Mouse (Mus musculus) intestine, embryonic 16.5 days (tissue): Measurements from ENCODE around the gene Doxl2. TPM values are rescaled to one million over a fixed set of nuclear protein-coding genes. Genes with fewer than 3 reads are reported as not detected.

Experiments used
- ATAC-seq: fragments of 200-750 bp; cut with Nextera tagmentation; 2 replicates; pipeline ENCODE4 v1.8.0; 2017; ENCODE audit warnings: moderate TSS enrichment, moderate library complexity
- H3K27ac ChIP-seq: fragments of 300-500 bp; sonication (generic); 2 replicates; pipeline ENCODE4 v1.5.1; 2014; ENCODE audit warnings: mild to moderate bottlenecking, low read length
- H3K27me3 ChIP-seq: fragments of 300-500 bp; sonication (generic); replicated peaks from 2 replicates; pipeline ENCODE4 v1.6.1; 2014; ENCODE audit warnings: low read length, control low read depth, mixed read lengths; ENCODE audit not compliant: control insufficient read depth, insufficient read depth
- H3K36me3 ChIP-seq: fragments of 300-500 bp; sonication (generic); 2 replicates; pipeline ENCODE4 v1.6.1; 2014; ENCODE audit warnings: low read length, control low read depth; ENCODE audit not compliant: control insufficient read depth, insufficient read depth
- H3K4me1 ChIP-seq: fragments of 300-500 bp; sonication (generic); 2 replicates; pipeline ENCODE4 v1.6.1; 2014; ENCODE audit warnings: low read length, control low read depth, mixed read lengths; ENCODE audit not compliant: control insufficient read depth, insufficient read depth
- H3K4me2 ChIP-seq: fragments of 300-500 bp; sonication (generic); 2 replicates; pipeline ENCODE4 v1.6.1; 2014; ENCODE audit warnings: low read depth, low read length, control low read depth
- H3K4me3 ChIP-seq: fragments of 300-500 bp; sonication (generic); 2 replicates; pipeline ENCODE4 v1.5.1; 2014; ENCODE audit warnings: mild to moderate bottlenecking, low read length
- H3K9ac ChIP-seq: fragments of 300-500 bp; sonication (generic); 2 replicates; pipeline ENCODE4 v1.6.1; 2014; ENCODE audit warnings: low read depth, low read length
- H3K9me3 ChIP-seq: fragments of 300-500 bp; sonication (generic); 2 replicates; pipeline ENCODE4 v1.6.1; 2016; ENCODE audit warnings: low read length, control low read depth; ENCODE audit not compliant: control insufficient read depth
- WGBS: fragments of 180-500 bp; shearing (Covaris S2); extraction: QIAGEN DNeasy Blood & Tissue Kit; methylation state at CpG from one replicate; pipeline ENCODE4 v1.1.7; 2014; 5-methylcytosine and 5-hydroxymethylcytosine counted together
- polyA plus RNA-seq: library from polyadenylated mRNA; unstranded; fragments of >200 nt; fragmentation: Nextera tagmentation; extraction: Ambion mirVana; gene quantifications from 2 replicates; pipeline ENCODE4 v1.2.1, GENCODE M21; 2015

Doxl2 gene
- polyA plus RNA-seq, 1 experiment from 2014 or later, result not detected

DNA sequence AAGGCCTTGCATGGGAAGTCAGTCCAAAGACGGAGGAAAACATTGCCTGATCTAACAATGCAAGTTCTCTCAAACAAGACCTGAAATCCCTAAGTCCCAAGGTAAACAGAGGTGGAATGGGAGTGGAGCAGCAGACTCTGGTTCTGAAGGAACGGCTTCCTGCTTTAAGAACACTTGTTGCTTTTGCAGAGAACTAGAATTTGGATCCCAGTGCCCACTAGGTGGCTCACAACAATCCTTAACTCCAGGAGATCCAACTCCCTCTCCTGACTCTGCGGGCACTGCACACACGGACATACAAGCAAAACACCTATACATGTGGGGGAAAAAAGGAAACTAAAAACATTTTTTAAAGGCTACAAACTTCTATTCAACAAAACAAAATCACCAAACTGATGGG lies 28.6 kb downstream of the Doxl2 start:
- Histone ChIP-seq H3K4me2 (no peak overlapping the region), H3K27ac (no peak overlapping the region), H3K9ac (no peak overlapping the region), H3K27me3 (no peaks in the 10 kb centered on the region), H3K4me1 (peaks cover 4% of the 10 kb centered on the region; the same call in 1 of the 2 replicates), H3K9me3 (no peaks in the 10 kb centered on the region), H3K36me3 (no peaks in the 10 kb centered on the region), H3K4me3 (no peak overlapping the region)
- no peak for ATAC-seq
- WGBS, result 22% methylated on average over 4 of the region's 4 CpGs

DNA sequence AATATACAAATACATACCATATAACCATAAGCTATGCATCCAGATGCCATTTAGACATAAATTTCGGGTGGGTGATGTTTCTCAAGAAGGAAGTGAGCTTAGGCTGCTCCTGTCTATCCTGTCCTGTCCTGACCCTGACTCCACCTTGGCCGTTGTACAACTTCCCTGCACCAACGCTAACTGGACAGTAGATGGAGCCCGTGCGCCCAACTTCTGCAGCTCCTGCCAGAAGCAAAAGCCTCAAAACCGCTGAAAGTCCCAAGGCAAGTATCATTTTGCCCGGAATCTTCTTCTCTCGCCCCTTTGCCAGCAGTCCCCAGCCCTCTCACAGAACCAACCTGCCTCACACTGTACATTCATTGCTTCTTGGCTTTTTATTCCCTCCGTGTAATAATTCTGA lies 33.2 kb downstream of the Doxl2 start:
- WGBS, result 2% methylated on average over 9 of the region's 9 CpGs
- Histone ChIP-seq H3K9me3 (peaks cover 4% of the 10 kb centered on the region; the same call in 1 of the 2 replicates), H3K4me3 (peak overlapping the region; percentile 45)

DNA sequence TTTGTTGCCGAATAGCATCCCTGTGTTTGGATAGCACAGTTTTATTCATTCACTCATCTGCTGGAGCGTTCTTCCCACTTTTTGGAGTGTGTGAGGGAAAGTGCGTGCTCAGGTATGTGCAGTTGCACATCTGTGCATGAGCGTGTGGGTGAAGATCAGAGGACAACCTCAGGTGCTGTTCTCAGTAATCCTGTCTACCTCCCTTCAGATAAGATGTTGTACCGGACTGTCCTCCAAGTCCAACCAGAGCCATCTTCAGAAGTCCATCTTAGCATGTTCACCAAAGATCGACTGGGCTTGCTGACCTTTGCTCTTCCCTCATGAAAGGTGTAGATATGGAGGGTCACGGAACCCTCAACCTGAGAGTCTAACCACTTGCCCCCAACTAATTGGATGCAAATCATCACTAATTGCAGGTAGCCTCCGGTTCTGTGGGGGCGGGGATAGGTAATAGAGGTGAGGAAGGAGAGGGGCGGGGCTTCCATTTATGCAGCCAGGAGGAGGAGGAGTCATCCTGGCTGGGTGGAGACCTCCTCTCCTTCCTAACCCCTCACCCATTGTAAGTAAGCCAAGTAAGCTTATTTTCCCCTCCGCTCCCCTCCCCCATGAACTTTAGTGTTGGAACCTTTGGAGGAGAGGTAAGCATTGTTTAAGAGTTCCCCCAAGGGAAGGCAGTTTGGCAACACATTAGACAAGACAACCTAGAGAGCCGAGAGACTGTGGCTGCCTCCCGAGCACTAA lies 33.8 kb downstream of the Doxl2 start:
- H3K9ac ChIP-seq, result peak overlapping the region; percentile 17
- no peaks in the 10 kb centered on the region for H3K27me3 ChIP-seq
- peak overlapping the region; percentile 45 for H3K4me3 ChIP-seq
- H3K27ac ChIP-seq, result no peak overlapping the region
- peak overlapping the region; percentile 66 for H3K4me2 ChIP-seq
- no peaks in the 10 kb centered on the region for H3K36me3 ChIP-seq
- peaks cover 9% of the 10 kb centered on the region for H3K4me1 ChIP-seq
- ATAC-seq, result peak; percentile 58; the same call in 1 of the 2 replicates
- H3K9me3 ChIP-seq, result peaks cover 4% of the 10 kb centered on the region; the same call in 1 of the 2 replicates
- 15% methylated on average over 13 of the region's 13 CpGs for WGBS

More for the DNA sequence above, 33.2 kb downstream of the Doxl2 start:
- H3K27ac ChIP-seq, result no peak overlapping the region
- H3K4me1 ChIP-seq, result peaks cover 9% of the 10 kb centered on the region
- H3K36me3 ChIP-seq, result no peaks in the 10 kb centered on the region
- no peaks in the 10 kb centered on the region for H3K27me3 ChIP-seq
- ATAC-seq, result peak; percentile 76
- peak overlapping the region; percentile 17 for H3K9ac ChIP-seq
- H3K4me2 ChIP-seq, result peak overlapping the region; percentile 66

DNA sequence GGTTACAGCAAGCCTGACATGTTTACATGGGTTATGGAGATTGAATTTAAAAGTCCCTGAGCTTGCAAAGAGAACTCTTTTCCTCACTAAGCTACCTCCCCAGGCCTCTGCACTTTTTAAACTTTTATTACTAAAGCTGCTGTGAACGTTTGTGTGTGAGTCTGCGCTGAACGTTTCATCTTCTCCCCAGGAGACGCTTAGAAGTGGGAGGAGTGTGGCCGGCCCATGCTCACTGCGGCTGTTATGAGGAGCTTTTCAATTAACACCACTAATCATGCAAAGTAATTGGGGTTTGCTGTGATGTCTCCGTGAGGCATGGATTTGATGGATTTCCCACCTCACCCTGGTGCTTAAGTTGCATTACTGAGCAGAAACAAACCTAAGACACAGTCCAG lies 34.4 kb downstream of the Doxl2 start:
- Histone ChIP-seq H3K4me2 (peak overlapping the region; percentile 66; the same call in 1 of the 2 replicates), H3K9me3 (peaks cover 4% of the 10 kb centered on the region; the same call in 1 of the 2 replicates), H3K9ac (no peak overlapping the region), H3K4me3 (peak overlapping the region; percentile 45; the same call in 1 of the 2 replicates), H3K36me3 (no peaks in the 10 kb centered on the region), H3K4me1 (peaks cover 9% of the 10 kb centered on the region), H3K27ac (no peak overlapping the region), H3K27me3 (no peaks in the 10 kb centered on the region)
- no peak for ATAC-seq
- 28% methylated on average over 7 of the region's 7 CpGs for WGBS

DNA sequence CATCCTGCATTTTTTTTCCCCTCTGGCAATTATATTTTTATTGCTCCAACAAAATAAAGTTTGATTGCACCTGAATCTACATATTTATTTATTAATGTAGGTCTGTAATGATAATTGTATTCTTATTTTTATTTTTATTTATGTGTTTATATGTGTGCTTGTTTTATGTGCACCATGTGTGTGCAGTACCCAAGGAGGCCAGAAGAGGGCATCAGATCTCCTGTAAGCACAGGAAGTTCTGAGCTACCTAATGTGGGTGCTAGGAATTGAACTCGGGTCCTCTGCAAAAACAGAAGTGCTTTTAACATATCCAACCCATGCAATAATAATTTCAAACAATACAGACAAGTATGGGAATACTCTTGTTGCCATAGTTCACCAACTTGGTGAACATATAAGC lies 34.9 kb downstream of the Doxl2 start:
- no peaks in the 10 kb centered on the region for H3K36me3 ChIP-seq
- no peak overlapping the region for H3K4me2 ChIP-seq
- H3K27me3 ChIP-seq, result no peaks in the 10 kb centered on the region
- no peak overlapping the region for H3K4me3 ChIP-seq
- H3K9me3 ChIP-seq, result peaks cover 4% of the 10 kb centered on the region; the same call in 1 of the 2 replicates
- H3K4me1 ChIP-seq, result peaks cover 9% of the 10 kb centered on the region
- no peak overlapping the region for H3K27ac ChIP-seq
- H3K9ac ChIP-seq, result no peak overlapping the region
- WGBS, result 87% methylated on average over 1 of the region's 1 CpGs
- ATAC-seq, result no peak

DNA sequence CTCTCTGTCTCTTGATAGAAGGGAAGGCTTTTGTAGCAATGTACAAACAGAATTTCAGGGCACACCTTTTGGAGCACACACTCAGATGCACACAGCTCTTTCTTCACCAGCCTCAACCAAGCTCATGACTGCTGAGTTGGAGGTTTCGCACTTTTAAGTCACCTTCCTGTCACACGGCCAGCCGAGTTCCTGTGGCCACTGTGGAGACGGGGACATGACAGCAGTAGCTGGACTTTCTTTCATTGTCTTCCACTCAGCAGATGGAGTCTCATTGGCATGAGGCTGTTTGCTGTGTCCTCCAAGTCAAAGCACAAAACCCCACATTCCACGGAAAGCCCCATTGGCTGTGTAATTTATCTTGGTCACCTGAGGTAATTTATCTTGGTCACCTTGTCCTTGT lies 36.4 kb downstream of the Doxl2 start:
- WGBS, result 81% methylated on average over 5 of the region's 5 CpGs
- Histone ChIP-seq H3K9ac (no peak overlapping the region), H3K4me1 (peaks cover 9% of the 10 kb centered on the region), H3K9me3 (peaks cover 4% of the 10 kb centered on the region; the same call in 1 of the 2 replicates), H3K27me3 (no peaks in the 10 kb centered on the region), H3K36me3 (no peaks in the 10 kb centered on the region), H3K4me3 (no peak overlapping the region), H3K27ac (no peak overlapping the region), H3K4me2 (no peak overlapping the region)
- ATAC-seq, result no peak

DNA sequence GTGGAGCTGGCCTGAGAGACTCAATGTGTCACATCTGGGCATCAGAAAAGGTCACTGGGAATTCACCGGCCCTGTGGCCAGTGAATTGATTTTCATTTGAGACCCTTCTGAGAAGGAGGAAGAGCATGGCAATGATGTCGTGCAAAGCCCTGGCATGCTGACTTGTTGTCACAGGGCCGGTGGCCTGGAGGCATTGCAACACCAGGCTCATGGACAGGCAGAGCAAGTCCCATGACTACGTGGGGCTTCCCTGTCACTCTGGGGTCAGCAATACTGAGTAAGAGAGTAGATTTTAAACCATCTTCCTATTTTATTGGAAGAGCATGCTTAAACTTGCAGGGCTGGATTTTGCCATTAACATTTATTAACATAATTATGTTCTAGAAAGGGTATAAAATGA lies 38.3 kb downstream of the Doxl2 start:
- peaks cover 9% of the 10 kb centered on the region for H3K4me1 ChIP-seq
- ATAC-seq, result no peak
- no peak overlapping the region for H3K4me2 ChIP-seq
- H3K9me3 ChIP-seq, result peaks cover 4% of the 10 kb centered on the region; the same call in 1 of the 2 replicates
- H3K27ac ChIP-seq, result no peak overlapping the region
- H3K4me3 ChIP-seq, result no peak overlapping the region
- no peaks in the 10 kb centered on the region for H3K36me3 ChIP-seq
- no peaks in the 10 kb centered on the region for H3K27me3 ChIP-seq
- 78% methylated on average over 4 of the region's 4 CpGs for whole genome bisulfite sequencing
- H3K9ac ChIP-seq, result no peak overlapping the region

DNA sequence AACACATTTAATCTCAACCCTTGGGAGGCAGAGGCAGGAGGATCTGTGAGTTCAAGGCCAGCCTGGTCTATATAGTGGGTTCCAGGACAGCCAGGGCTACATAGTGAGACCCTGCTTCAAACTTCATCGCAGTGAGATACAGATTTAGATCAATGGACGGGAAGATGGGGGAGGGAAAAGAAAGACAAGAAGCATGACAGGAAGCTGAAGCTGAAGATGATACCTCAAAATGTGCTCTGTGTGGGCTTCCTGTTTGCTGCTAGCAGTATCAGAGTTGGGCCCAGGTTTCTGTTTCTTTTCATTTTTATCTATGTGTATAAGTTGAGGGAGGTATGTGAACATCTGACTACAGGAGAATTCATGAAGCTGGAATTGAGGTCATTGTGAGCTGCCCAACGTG lies 38.7 kb downstream of the Doxl2 start:
- H3K4me3 ChIP-seq, result no peak overlapping the region
- H3K36me3 ChIP-seq, result no peaks in the 10 kb centered on the region
- 83% methylated on average over 3 of the region's 3 CpGs for WGBS
- no peak overlapping the region for H3K9ac ChIP-seq
- H3K4me1 ChIP-seq, result peaks cover 5% of the 10 kb centered on the region
- H3K27me3 ChIP-seq, result no peaks in the 10 kb centered on the region
- H3K9me3 ChIP-seq, result peaks cover 4% of the 10 kb centered on the region; the same call in 1 of the 2 replicates
- no peak overlapping the region for H3K27ac ChIP-seq
- ATAC-seq, result no peak
- H3K4me2 ChIP-seq, result no peak overlapping the region

DNA sequence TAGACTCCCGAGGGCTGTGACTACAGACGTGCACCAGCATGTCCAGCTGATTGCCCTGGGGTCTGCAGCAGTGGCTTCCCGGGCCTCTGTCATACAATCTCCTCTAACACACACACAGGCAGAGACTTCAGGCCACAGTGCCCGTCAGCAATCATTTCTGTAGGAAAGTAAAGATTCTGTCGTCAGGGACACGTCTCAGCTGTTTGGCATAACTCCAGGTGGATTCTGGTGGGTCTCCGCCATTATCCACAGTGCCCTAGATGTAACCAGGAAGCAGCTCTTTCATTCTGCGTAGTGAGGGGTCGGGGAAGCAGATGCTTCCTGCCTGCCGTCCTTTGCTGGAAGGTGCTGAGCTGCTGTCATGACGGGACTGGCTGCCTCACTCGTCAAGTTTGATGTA lies 42.4 kb downstream of the Doxl2 start:
- Histone ChIP-seq H3K4me2 (no peak overlapping the region), H3K27me3 (no peaks in the 10 kb centered on the region), H3K9ac (no peak overlapping the region), H3K36me3 (no peaks in the 10 kb centered on the region), H3K27ac (no peak overlapping the region), H3K4me3 (no peak overlapping the region), H3K9me3 (no peaks in the 10 kb centered on the region), H3K4me1 (peaks cover 5% of the 10 kb centered on the region; the same call in 1 of the 2 replicates)
- WGBS, result 57% methylated on average over 12 of the region's 12 CpGs
- ATAC-seq, result no peak
